Mouse (Mus musculus): ENCODE data around the gene Sik2. TPM values are rescaled to one million over a fixed set of nuclear protein-coding genes. Genes with fewer than 3 reads are reported as not detected.
A peak's percentile ranks its signal among the peaks of the same experiment; 100 is the strongest.

Gene Sik2
- polyA plus RNA-seq, 1 experiment from 2014 or later: 10.4 TPM

DNA sequence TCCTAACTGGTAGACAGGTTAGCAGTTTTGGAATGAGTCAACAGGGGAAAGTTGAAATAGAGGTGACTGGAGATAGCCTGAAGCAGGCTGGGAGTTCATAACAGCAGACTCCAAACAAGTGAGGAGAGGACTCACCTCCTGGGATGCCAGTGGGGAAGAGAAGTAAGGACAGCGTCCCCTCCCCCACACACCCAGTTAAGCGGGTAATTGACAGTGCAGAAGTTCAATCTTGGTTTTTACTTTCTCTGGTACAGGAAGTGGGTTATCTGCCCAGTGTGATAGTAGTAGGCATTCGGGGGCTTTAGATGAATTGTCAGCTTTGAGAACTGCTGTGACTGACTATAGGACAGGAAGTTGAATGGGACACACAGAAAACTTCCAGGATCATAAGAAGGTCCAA lies 11.5 kb upstream of the Sik2 start:
- no peak for DNase-seq (ENCODE audit: low spot score)
- H3K4me2 ChIP-seq (replicated peaks; ENCODE audit: low read depth, low read length): no peak overlapping the region
- no peaks in the 10 kb centered on the region for H3K4me1 ChIP-seq (ENCODE audit: insufficient read depth, low read depth, low read length)
- H3K27ac ChIP-seq (ENCODE audit: low read length): no peak overlapping the region
- no peaks in the 10 kb centered on the region for H3K9me3 ChIP-seq (ENCODE audit: low read length)
- WGBS: 50% methylated on average over 3 of the region's 3 CpGs
- no peaks in the 10 kb centered on the region for H3K36me3 ChIP-seq (ENCODE audit: insufficient read depth, low read length)
- no peak for ATAC-seq
- H3K9ac ChIP-seq (replicated peaks; ENCODE audit: low read depth): no peak overlapping the region
- H3K27me3 ChIP-seq (replicated peaks; ENCODE audit: insufficient read depth, low read length): no peaks in the 10 kb centered on the region
- no peak overlapping the region for H3K4me3 ChIP-seq (ENCODE audit: low read depth, low read length)
- TF ChIP-seq EP300 (IDR thresholded peaks at IDR 0.05): no peak
- TF ChIP-seq CTCF (IDR thresholded peaks at IDR 0.05): no peak

DNA sequence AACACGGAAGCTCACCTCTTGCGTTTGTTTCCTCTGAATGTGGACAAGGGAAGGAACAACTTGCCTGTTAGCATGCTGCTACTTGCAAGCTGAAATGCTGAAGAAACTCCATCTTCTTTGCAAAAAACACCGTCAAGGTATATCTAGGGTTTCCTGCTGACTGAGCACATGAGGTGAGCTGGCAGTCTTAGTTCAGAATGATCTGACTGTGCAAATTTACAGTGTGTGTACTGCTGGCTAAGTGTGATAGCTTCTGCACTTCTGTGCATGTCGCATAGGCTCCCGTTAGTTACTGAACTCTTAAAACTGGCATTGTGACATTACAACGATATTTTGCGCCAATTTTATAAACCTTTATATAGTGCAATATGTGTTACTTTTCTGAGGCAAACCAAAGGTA lies 10.8 kb upstream of the Sik2 start:
- Histone ChIP-seq H3K27me3 (replicated peaks; ENCODE audit: insufficient read depth, low read length) (no peaks in the 10 kb centered on the region), H3K9me3 (ENCODE audit: low read length) (no peaks in the 10 kb centered on the region), H3K36me3 (ENCODE audit: insufficient read depth, low read length) (no peaks in the 10 kb centered on the region), H3K4me3 (ENCODE audit: low read depth, low read length) (no peak overlapping the region), H3K27ac (ENCODE audit: low read length) (no peak overlapping the region), H3K4me2 (replicated peaks; ENCODE audit: low read depth, low read length) (no peak overlapping the region), H3K9ac (replicated peaks; ENCODE audit: low read depth) (no peak overlapping the region), H3K4me1 (ENCODE audit: insufficient read depth, low read depth, low read length) (no peaks in the 10 kb centered on the region)
- DNase-seq (ENCODE audit: low spot score) (no peak), ATAC-seq (no peak)
- WGBS: 70% methylated on average over 7 of the region's 7 CpGs
- no peak for TF ChIP-seq EP300 (IDR thresholded peaks at IDR 0.05)
- TF ChIP-seq CTCF (IDR thresholded peaks at IDR 0.05): no peak

DNA sequence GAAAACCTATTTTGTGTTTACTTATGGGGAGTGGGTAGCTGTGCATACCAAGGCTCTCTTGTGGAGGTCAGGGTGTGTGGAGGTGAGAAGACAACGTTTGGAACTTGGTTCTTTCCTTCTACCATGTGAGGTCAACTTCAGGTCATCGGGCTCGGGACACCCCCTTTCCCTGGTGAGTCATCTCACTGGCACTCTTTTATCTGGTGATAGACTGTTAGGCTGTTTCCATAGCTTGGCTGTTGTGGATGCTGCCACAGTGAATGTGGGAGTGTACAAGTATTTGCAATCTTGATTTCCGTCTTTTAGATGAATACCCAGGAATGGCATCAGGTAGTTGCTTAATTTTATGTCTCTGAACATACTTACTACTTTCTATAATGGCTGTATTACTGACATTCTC lies 6.9 kb upstream of the Sik2 start:
- Histone ChIP-seq H3K36me3 (ENCODE audit: insufficient read depth, low read length) (no peaks in the 10 kb centered on the region), H3K9me3 (ENCODE audit: low read length) (no peaks in the 10 kb centered on the region), H3K4me3 (ENCODE audit: low read depth, low read length) (no peak overlapping the region), H3K9ac (replicated peaks; ENCODE audit: low read depth) (no peak overlapping the region), H3K27ac (ENCODE audit: low read length) (no peak overlapping the region), H3K4me2 (replicated peaks; ENCODE audit: low read depth, low read length) (no peak overlapping the region), H3K4me1 (ENCODE audit: insufficient read depth, low read depth, low read length) (no peaks in the 10 kb centered on the region), H3K27me3 (replicated peaks; ENCODE audit: insufficient read depth, low read length) (no peaks in the 10 kb centered on the region)
- TF ChIP-seq EP300 (IDR thresholded peaks at IDR 0.05) (no peak), CTCF (IDR thresholded peaks at IDR 0.05) (no peak)
- ATAC-seq: no peak
- DNase-seq (ENCODE audit: low spot score): no peak
- WGBS: 26% methylated on average over 4 of the region's 4 CpGs

DNA sequence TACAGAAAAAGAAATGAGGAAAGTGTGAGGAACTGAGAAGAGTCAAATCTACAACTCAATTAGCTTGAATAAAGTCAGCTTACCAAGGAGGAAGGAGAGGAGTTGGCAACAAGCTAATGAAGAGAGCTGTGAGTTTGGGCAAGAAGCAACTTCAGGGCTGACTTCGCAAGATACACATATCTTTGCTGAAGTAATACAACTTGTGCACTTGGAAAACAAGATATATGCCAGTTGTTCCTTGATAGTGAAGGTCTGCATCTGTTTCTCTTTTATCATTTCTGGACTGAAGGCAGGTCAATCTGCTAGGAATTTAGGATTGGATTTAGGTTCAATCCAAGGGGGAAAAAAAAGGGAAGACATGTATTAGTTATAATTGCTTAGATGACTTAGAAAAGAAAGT lies 4.8 kb upstream of the Sik2 start:
- H3K36me3 ChIP-seq (ENCODE audit: insufficient read depth, low read length): no peaks in the 10 kb centered on the region
- H3K9me3 ChIP-seq (ENCODE audit: low read length): no peaks in the 10 kb centered on the region
- no peak for DNase-seq (ENCODE audit: low spot score)
- no peak for ATAC-seq
- 80% methylated on average over 1 of the region's 1 CpGs for WGBS
- H3K4me3 ChIP-seq (ENCODE audit: low read depth, low read length): no peak overlapping the region
- H3K27me3 ChIP-seq (replicated peaks; ENCODE audit: insufficient read depth, low read length): no peaks in the 10 kb centered on the region
- TF ChIP-seq EP300 (IDR thresholded peaks at IDR 0.05) (no peak), CTCF (IDR thresholded peaks at IDR 0.05) (no peak)
- peaks cover 3% of the 10 kb centered on the region; the same call in 1 of the 2 replicates for H3K4me1 ChIP-seq (ENCODE audit: insufficient read depth, low read depth, low read length)
- no peak overlapping the region for H3K9ac ChIP-seq (replicated peaks; ENCODE audit: low read depth)
- H3K4me2 ChIP-seq (replicated peaks; ENCODE audit: low read depth, low read length): no peak overlapping the region
- H3K27ac ChIP-seq (ENCODE audit: low read length): no peak overlapping the region

GRCm38 (mm10) chr9:51009656-51009950 lies 730 bp upstream of the Sik2 start:
- H3K4me3 ChIP-seq (ENCODE audit: low read depth, low read length): no peak overlapping the region
- no peak overlapping the region for H3K9ac ChIP-seq (replicated peaks; ENCODE audit: low read depth)
- WGBS: 5% methylated on average over 6 of the region's 6 CpGs
- no peaks in the 10 kb centered on the region for H3K27me3 ChIP-seq (replicated peaks; ENCODE audit: insufficient read depth, low read length)
- no peaks in the 10 kb centered on the region for H3K9me3 ChIP-seq (ENCODE audit: low read length)
- no peaks in the 10 kb centered on the region for H3K36me3 ChIP-seq (ENCODE audit: insufficient read depth, low read length)
- peak overlapping the region; percentile 87 for H3K4me2 ChIP-seq (replicated peaks; ENCODE audit: low read depth, low read length)
- no peak for TF ChIP-seq CTCF (IDR thresholded peaks at IDR 0.05)
- no peak for TF ChIP-seq EP300 (IDR thresholded peaks at IDR 0.05)
- ATAC-seq (no peak), DNase-seq (ENCODE audit: low spot score) (no peak)
- no peak overlapping the region for H3K27ac ChIP-seq (ENCODE audit: low read length)
- peaks cover 3% of the 10 kb centered on the region; the same call in 1 of the 2 replicates for H3K4me1 ChIP-seq (ENCODE audit: insufficient read depth, low read depth, low read length)

DNA sequence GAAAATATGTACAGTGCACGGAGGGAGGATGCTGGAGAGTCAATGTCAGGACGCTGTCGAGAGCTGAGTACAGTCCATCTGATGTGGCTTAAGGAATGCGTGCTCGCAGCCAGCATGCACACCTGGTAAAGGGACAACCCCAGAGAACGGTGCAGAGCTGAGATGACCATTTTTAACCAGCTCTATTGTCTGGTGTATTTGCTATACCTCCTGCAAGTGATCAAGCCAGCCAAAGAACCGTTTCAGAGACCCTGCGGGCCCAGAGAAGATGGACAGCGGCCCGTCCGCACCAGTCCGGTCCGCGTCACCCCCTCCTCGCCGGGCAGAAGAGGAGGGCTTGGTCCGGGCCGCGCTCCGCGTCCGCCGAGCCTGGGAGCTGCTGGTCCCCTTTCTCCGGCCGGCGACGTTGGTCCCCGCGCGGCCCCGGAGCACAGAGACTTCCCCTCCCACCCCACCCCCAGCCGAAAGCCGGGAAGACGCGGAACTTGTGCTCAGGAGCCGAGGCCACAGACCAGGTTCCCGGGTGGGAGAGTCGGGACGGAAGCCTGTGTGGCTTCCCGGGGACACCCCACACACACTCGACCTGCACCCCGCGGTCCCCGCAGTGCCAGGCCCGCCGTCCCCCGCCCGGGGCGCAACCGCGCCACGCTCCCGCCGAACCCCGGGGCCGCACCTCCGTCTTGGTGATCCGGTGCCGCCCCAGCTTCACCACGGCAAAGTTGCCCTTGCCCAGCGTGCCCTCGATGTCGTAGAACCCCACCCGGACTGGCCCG lies 619 bp downstream of the Sik2 start:
- peak overlapping the region; percentile 88 for H3K9ac ChIP-seq (replicated peaks; ENCODE audit: low read depth)
- peak overlapping the region; percentile 91 for H3K4me3 ChIP-seq (ENCODE audit: low read depth, low read length)
- H3K27ac ChIP-seq (ENCODE audit: low read length): peak overlapping the region; percentile 91
- no peaks in the 10 kb centered on the region for H3K36me3 ChIP-seq (ENCODE audit: insufficient read depth, low read length)
- DNase-seq (ENCODE audit: low spot score): peak; percentile 60
- peak; percentile 25 for ATAC-seq
- peaks cover 3% of the 10 kb centered on the region; the same call in 1 of the 2 replicates for H3K4me1 ChIP-seq (ENCODE audit: insufficient read depth, low read depth, low read length)
- H3K4me2 ChIP-seq (replicated peaks; ENCODE audit: low read depth, low read length): peak overlapping the region; percentile 87
- TF ChIP-seq CTCF (IDR thresholded peaks at IDR 0.05) (no peak), EP300 (IDR thresholded peaks at IDR 0.05) (no peak)
- no peaks in the 10 kb centered on the region for H3K27me3 ChIP-seq (replicated peaks; ENCODE audit: insufficient read depth, low read length)
- no peaks in the 10 kb centered on the region for H3K9me3 ChIP-seq (ENCODE audit: low read length)
- WGBS: 4% methylated on average over 41 of the region's 65 CpGs

All from lung, postnatal 0 days (tissue).